Mouse (Mus musculus) intestine, embryonic 15.5 days (tissue): ENCODE data around the gene Mst1r. TPM values are rescaled to one million over a fixed set of nuclear protein-coding genes. Genes with fewer than 3 reads are reported as not detected.
A peak's percentile ranks its signal among the peaks of the same experiment; 100 is the strongest.

ENCODE experiments used
- ATAC-seq: fragments of 200-750 bp; cut with Nextera tagmentation; 2 replicates; pipeline ENCODE4 v1.8.0; 2017; ENCODE audit warnings: moderate TSS enrichment, moderate library complexity
- H3K27ac ChIP-seq: fragments of 300-500 bp; sonication (generic); 2 replicates; pipeline ENCODE4 v1.5.1; 2015; ENCODE audit warnings: mild to moderate bottlenecking, inconsistent platforms
- H3K27me3 ChIP-seq: fragments of 300-500 bp; sonication (generic); replicated peaks from 2 replicates; pipeline ENCODE4 v1.6.1; 2015; ENCODE audit warnings: inconsistent platforms
- H3K36me3 ChIP-seq: fragments of 300-500 bp; sonication (generic); 2 replicates; pipeline ENCODE4 v1.6.1; 2015; ENCODE audit warnings: inconsistent platforms
- H3K4me1 ChIP-seq: fragments of 300-500 bp; sonication (generic); replicated peaks from 2 replicates; pipeline ENCODE4 v1.6.1; 2015; ENCODE audit warnings: inconsistent platforms
- H3K4me2 ChIP-seq: fragments of 300-500 bp; sonication (generic); replicated peaks from 2 replicates; pipeline ENCODE4 v1.6.1; 2015; ENCODE audit warnings: mild to moderate bottlenecking, inconsistent platforms
- H3K4me3 ChIP-seq: fragments of 300-500 bp; sonication (generic); replicated peaks from 2 replicates; pipeline ENCODE4 v1.5.1; 2015; ENCODE audit warnings: inconsistent platforms
- H3K9ac ChIP-seq: fragments of 300-500 bp; sonication (generic); 2 replicates; pipeline ENCODE4 v1.6.1; 2015; ENCODE audit warnings: inconsistent platforms
- H3K9me3 ChIP-seq: fragments of 300-500 bp; sonication (generic); 2 replicates; pipeline ENCODE4 v1.6.1; 2016; ENCODE audit warnings: inconsistent platforms
- WGBS: fragments of 180-500 bp; shearing (Covaris S2); methylation state at CpG from one replicate; pipeline ENCODE4 v1.1.7; 2015; 5-methylcytosine and 5-hydroxymethylcytosine counted together
- polyA plus RNA-seq: library from polyadenylated mRNA; unstranded; fragments of >200 nt; fragmentation: Nextera tagmentation; extraction: Ambion mirVana; gene quantifications from 2 replicates; pipeline ENCODE4 v1.2.1, GENCODE M21; 2015

Gene Mst1r
- polyA plus RNA-seq, 1 experiment from 2014 or later = 11.4 TPM

GRCm38 (mm10) chr9:107936831-107937230 lies 30.2 kb downstream of the Mst1r start:
- Histone ChIP-seq H3K4me3 (no peak overlapping the region; the same call in 1 of the 2 replicates), H3K9me3 (no peaks in the 10 kb centered on the region), H3K9ac (no peak overlapping the region), H3K27me3 (peaks cover 25% of the 10 kb centered on the region), H3K4me1 (peaks cover 15% of the 10 kb centered on the region), H3K36me3 (no peaks in the 10 kb centered on the region), H3K27ac (no peak overlapping the region), H3K4me2 (peak overlapping the region; percentile 88)
- no peak for ATAC-seq
- 23% methylated on average over 3 of the region's 3 CpGs for WGBS

DNA sequence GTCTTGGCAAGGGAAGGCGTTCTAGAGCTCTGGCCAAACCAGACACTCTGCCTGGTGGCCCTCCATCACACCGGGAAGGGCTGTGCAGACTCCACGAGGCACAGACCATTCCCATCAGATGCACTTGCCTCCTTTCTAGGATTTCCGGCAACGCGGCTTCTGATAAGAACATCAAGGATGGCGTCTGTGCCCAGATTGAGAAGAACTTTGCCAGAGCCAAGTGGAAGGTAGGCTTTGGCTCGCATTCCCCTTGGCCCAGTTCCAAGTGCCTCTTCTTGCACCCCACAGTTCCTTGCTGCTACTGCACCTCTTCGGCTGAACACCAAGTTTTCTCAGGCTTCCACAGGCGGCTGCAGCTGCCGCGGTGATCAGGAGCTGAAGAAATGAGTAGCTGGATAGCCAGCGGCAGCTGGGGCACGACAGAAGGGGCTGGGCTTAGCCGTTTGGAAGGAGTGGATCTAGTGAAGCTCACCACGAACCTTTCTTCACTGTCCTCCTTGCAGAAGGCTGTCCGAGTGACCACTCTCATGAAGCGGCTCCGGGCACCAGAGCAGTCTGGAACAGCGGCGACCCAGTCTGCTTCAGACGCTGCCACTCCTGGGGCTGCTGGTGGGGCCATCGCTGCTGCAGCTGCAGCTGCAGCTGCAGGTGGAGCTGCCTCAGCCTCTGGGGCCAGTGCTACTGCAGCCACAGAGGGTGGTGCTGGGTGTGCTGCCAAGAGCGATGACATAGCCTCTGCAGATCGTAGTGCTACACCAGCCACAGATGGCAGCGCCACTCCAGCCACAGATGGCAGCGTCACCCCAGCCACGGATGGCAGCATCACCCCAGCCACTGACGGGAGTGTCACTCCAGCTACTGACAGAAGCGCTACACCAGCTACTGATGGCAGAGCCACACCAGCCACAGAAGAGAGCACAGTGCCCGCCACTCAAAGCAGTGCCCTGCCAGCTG lies 40.8 kb downstream of the Mst1r start:
- no peaks in the 10 kb centered on the region for H3K27me3 ChIP-seq
- H3K27ac ChIP-seq = no peak overlapping the region
- peaks cover 3% of the 10 kb centered on the region for H3K4me1 ChIP-seq
- ATAC-seq = no peak
- no peaks in the 10 kb centered on the region for H3K9me3 ChIP-seq
- H3K9ac ChIP-seq = no peak overlapping the region
- no peaks in the 10 kb centered on the region for H3K36me3 ChIP-seq
- no peak overlapping the region for H3K4me2 ChIP-seq
- H3K4me3 ChIP-seq = no peak overlapping the region
- WGBS = 88% methylated on average over 31 of the region's 31 CpGs

- no peak overlapping the region for H3K9ac ChIP-seq
- WGBS = 75% methylated on average over 13 of the region's 13 CpGs
- H3K27ac ChIP-seq = no peak overlapping the region
- H3K4me1 ChIP-seq = peaks cover 3% of the 10 kb centered on the region
- no peak overlapping the region for H3K4me2 ChIP-seq
- no peaks in the 10 kb centered on the region for H3K9me3 ChIP-seq
- no peaks in the 10 kb centered on the region for H3K27me3 ChIP-seq
- H3K36me3 ChIP-seq = no peaks in the 10 kb centered on the region
- no peak overlapping the region for H3K4me3 ChIP-seq
- no peak for ATAC-seq
Measured at GRCm38 (mm10) chr9:107949184-107949921, 42.7 kb downstream of the Mst1r start.

- Histone ChIP-seq H3K4me3 (peak within 1 kb of the TSS; percentile 68), H3K9me3 (no peaks in the 10 kb centered on the region), H3K9ac (peak within 1 kb of the TSS; percentile 53), H3K4me1 (peaks cover 3% of the 10 kb centered on the region), H3K27me3 (no peaks in the 10 kb centered on the region), H3K27ac (peak within 1 kb of the TSS; percentile 74), H3K36me3 (no peaks in the 10 kb centered on the region), H3K4me2 (peak within 1 kb of the TSS; percentile 75)
- 87% methylated on average over 10 of the region's 10 CpGs for WGBS
- ATAC-seq = no peak
Measured at GRCm38 (mm10) chr9:107949922-107950235, 43.2 kb downstream of the Mst1r start, which contains the start of gene Traip. Gene Traip (plus strand): TSS chr9:107950136.

- WGBS = 21% methylated on average over 45 of the region's 45 CpGs
- H3K36me3 ChIP-seq = no peaks in the 10 kb centered on the region
- H3K4me2 ChIP-seq = peak overlapping the region; percentile 75
- no peaks in the 10 kb centered on the region for H3K9me3 ChIP-seq
- H3K4me1 ChIP-seq = peaks cover 3% of the 10 kb centered on the region
- H3K9ac ChIP-seq = peak overlapping the region; percentile 53
- H3K4me3 ChIP-seq = peak overlapping the region; percentile 68
- peak; percentile 95 for ATAC-seq
- H3K27me3 ChIP-seq = no peaks in the 10 kb centered on the region
- H3K27ac ChIP-seq = peak overlapping the region; percentile 74
Measured at GRCm38 (mm10) chr9:107950460-107951355, 44.0 kb downstream of the Mst1r start.

DNA sequence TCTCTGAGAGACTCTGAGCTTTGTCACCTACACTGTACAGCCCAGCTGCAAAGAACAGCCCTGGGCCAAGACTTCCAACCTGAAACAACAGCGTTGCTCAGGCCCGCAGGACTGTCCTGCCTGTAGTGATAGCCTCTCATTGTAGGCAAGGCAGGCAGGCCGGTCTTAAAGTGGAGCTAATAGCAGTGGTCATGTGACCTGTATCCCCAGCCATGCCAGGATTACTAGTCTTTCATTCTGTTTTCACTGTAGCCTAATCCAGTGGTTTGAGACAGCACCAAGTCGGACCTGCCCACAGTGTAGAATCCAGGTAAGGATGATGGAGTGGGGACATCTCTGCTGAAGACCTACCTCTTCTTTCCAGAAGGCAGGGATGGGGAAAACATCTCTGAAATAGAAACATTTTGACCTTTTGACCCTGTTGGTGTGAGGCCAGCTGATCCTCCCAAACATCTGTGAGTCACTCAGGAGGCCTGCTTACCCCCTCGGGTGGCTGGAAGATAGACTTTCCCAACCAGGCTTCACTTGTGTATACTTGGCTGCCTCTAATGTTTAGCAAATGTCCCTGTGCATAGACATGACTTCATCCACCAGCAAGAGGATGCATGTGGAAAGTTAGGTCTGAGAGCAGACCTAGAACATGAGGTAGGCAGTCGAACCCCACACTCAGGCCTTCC lies 49.1 kb downstream of the Mst1r start:
- Histone ChIP-seq H3K4me2 (no peak overlapping the region), H3K4me1 (peaks cover 3% of the 10 kb centered on the region), H3K27ac (no peak overlapping the region), H3K36me3 (peaks cover 17% of the 10 kb centered on the region; the same call in 1 of the 2 replicates), H3K9ac (no peak overlapping the region), H3K4me3 (no peak overlapping the region), H3K27me3 (no peaks in the 10 kb centered on the region), H3K9me3 (no peaks in the 10 kb centered on the region)
- ATAC-seq = no peak
- 76% methylated on average over 6 of the region's 6 CpGs for WGBS

DNA sequence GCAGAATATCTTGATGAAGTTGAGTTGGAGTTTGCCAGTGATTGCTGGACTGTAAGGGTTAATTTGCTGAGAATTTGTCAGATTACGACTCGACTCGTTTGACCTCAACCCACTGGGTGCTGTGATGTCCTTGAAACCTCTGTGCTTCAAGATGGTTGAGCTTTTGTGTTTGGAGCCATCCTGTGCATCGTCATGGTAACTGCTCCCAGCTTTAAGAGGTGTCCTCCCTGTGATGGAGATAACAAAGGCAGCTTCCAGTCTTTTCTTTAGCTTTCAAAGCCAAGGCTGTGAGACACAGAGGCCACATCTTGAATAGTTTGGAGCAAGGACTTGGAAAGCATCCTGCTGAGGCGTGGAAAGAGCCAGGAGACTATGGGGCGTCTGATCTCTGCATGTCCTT lies 50.5 kb downstream of the Mst1r start:
- Histone ChIP-seq H3K27me3 (no peaks in the 10 kb centered on the region), H3K9me3 (no peaks in the 10 kb centered on the region), H3K36me3 (peaks cover 25% of the 10 kb centered on the region), H3K4me2 (no peak overlapping the region), H3K4me1 (no peaks in the 10 kb centered on the region; the same call in 1 of the 2 replicates), H3K27ac (no peak overlapping the region), H3K4me3 (no peak overlapping the region), H3K9ac (no peak overlapping the region)
- 64% methylated on average over 6 of the region's 6 CpGs for WGBS
- ATAC-seq = no peak

GRCm38 (mm10) chr9:107959896-107960295 lies 53.2 kb downstream of the Mst1r start:
- 58% methylated on average over 6 of the region's 6 CpGs for WGBS
- no peaks in the 10 kb centered on the region for H3K9me3 ChIP-seq
- H3K4me1 ChIP-seq = no peaks in the 10 kb centered on the region
- peaks cover 28% of the 10 kb centered on the region for H3K36me3 ChIP-seq
- ATAC-seq = no peak
- no peak overlapping the region for H3K9ac ChIP-seq
- H3K4me3 ChIP-seq = no peak overlapping the region
- no peak overlapping the region for H3K4me2 ChIP-seq
- H3K27me3 ChIP-seq = no peaks in the 10 kb centered on the region
- H3K27ac ChIP-seq = no peak overlapping the region

DNA sequence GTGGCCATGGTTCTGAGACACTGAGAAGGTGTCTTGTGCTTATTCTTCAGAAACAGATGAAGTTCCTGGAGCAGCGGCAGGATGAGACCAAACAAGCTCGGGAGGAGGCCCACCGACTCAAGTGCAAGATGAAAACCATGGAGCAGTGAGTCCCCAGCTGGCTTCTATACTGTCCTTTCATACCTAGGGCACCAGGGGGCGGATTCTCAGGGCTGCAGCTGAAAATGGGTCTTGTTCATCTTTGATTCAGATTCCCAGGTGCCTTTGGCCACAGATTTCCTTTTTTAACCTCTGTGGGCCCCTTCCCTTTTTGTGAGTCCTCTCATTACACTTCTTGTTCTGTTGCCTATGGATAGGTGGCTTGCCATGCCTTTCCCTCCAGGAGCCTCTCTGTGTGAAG lies 54.3 kb downstream of the Mst1r start:
- Histone ChIP-seq H3K4me3 (no peak overlapping the region), H3K9me3 (no peaks in the 10 kb centered on the region), H3K4me1 (no peaks in the 10 kb centered on the region), H3K27ac (no peak overlapping the region), H3K36me3 (peaks cover 29% of the 10 kb centered on the region), H3K27me3 (no peaks in the 10 kb centered on the region), H3K4me2 (no peak overlapping the region), H3K9ac (no peak overlapping the region)
- 76% methylated on average over 4 of the region's 4 CpGs for WGBS
- no peak for ATAC-seq

DNA sequence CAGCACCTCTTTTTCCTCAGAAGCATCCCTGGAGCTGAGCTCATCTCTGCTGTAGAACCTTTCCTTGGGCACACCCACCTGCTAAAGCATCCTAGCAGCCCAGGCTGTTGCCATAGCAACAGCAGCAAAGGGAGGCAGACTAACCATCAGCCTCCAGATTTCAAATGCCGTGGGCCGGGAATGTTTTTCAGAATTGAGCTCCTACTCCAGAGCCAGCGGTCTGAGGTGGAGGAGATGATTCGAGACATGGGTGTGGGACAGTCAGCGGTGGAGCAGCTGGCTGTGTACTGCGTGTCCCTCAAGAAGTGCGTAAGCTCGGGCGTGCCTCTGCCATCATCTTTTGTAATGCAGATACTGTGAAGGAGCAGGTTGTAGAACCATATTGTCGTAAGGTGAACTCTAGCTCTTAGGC lies 54.7 kb downstream of the Mst1r start:
- H3K9ac ChIP-seq = no peak overlapping the region
- peaks cover 29% of the 10 kb centered on the region for H3K36me3 ChIP-seq
- WGBS = 88% methylated on average over 10 of the region's 10 CpGs
- H3K4me3 ChIP-seq = no peak overlapping the region
- no peaks in the 10 kb centered on the region for H3K4me1 ChIP-seq
- no peak overlapping the region for H3K27ac ChIP-seq
- no peaks in the 10 kb centered on the region for H3K9me3 ChIP-seq
- H3K27me3 ChIP-seq = no peaks in the 10 kb centered on the region
- no peak for ATAC-seq
- no peak overlapping the region for H3K4me2 ChIP-seq

DNA sequence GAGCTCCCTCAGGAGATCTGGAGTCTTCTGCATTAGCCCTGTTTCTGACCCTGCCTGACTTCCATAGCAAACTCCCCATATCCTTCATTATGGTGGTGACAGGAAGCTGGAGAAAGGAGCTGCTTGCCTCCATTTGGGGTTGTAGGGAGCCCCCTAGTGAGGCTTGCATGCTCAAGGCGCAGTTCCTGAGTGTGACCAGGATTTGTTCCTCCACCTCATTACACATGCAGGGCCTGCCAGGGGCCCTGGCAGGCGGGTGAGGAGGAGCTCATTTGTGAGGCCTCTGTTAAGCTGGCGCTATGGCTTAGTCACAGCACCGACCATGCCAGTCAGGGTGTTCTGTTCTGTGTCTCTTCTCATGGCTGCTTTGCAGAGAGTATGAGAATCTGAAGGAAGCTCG lies 55.2 kb downstream of the Mst1r start:
- Histone ChIP-seq H3K4me2 (no peak overlapping the region), H3K27me3 (no peaks in the 10 kb centered on the region), H3K4me3 (no peak overlapping the region), H3K9me3 (no peaks in the 10 kb centered on the region), H3K36me3 (peaks cover 26% of the 10 kb centered on the region), H3K4me1 (no peaks in the 10 kb centered on the region), H3K9ac (no peak overlapping the region), H3K27ac (no peak overlapping the region)
- no peak for ATAC-seq
- 54% methylated on average over 5 of the region's 5 CpGs for WGBS
